10 mouse cellular contexts compared by ENCODE assay signal in genomic region chr2:122366706-122367105, GRCm38 (mm10). TPM values are rescaled to one million over a fixed set of nuclear protein-coding genes. Genes with fewer than 3 reads are reported as not detected.
A peak's percentile ranks its signal among the peaks of the same experiment; 100 is the strongest.
DNase-seq lines count a peak whose midpoint lies in the region; ATAC-seq lines count a peak whose summit lies in the region.
"Had no signal": no experiment of that assay in that cellular context is flagged by ENCODE, and none has a peak within 500 bp of the region (broad histone marks: within the 10 kb centered on the region; RNA-seq: fewer than 3 reads in every experiment).

No protein-coding gene starts in this region.

- WGBS in heart, embryonic 13.5 days, result 41% methylated on average over 5 of the region's 5 CpGs
- 22% methylated on average over 5 of the region's 5 CpGs for WGBS in embryonic facial prominence, embryonic 14.5 days
- 40% methylated on average over 5 of the region's 5 CpGs for WGBS in limb, embryonic 15.5 days

- peaks cover 14% of the 10 kb centered on the region for H3K36me3 ChIP-seq in heart, embryonic 13.5 days
- H3K36me3 ChIP-seq in embryonic facial prominence, embryonic 14.5 days (ENCODE audit: control insufficient read depth, insufficient read depth, low read length), result peaks cover 12% of the 10 kb centered on the region; the same call in 1 of the 2 replicates
- H3K36me3 ChIP-seq in limb, embryonic 15.5 days, result peaks cover 12% of the 10 kb centered on the region

- H3K27me3 ChIP-seq in heart, embryonic 13.5 days (replicated peaks), result peaks cover 19% of the 10 kb centered on the region
- no peaks in the 10 kb centered on the region for H3K27me3 ChIP-seq in embryonic facial prominence, embryonic 14.5 days (replicated peaks; ENCODE audit: control insufficient read depth, insufficient read depth, low read length)
- H3K27me3 ChIP-seq in limb, embryonic 15.5 days, result 0 out of 2 replicates have a peak, but pooled peaks cover 4% of the 10 kb centered on the region

- H3K4me1 ChIP-seq in heart, embryonic 13.5 days, result peaks cover 42% of the 10 kb centered on the region
- peaks cover 15% of the 10 kb centered on the region for H3K4me1 ChIP-seq in embryonic facial prominence, embryonic 14.5 days (ENCODE audit: control insufficient read depth, insufficient read depth, low read length)
- peaks cover 38% of the 10 kb centered on the region for H3K4me1 ChIP-seq in limb, embryonic 15.5 days

- H3K9me3 ChIP-seq in heart, embryonic 13.5 days, result 0 out of 2 replicates have a peak, but pooled peaks cover 2% of the 10 kb centered on the region
- H3K9me3 ChIP-seq in embryonic facial prominence, embryonic 14.5 days (ENCODE audit: control insufficient read depth, low read length), result no peaks in the 10 kb centered on the region
- H3K9me3 ChIP-seq in limb, embryonic 15.5 days, result no peaks in the 10 kb centered on the region

- DNase-seq in heart, adult 8-10 months (ENCODE audit: low spot score), result no peak
- DNase-seq in brain, adult 2 months (ENCODE audit: low read depth, low spot score), result peak; percentile 81
- no peak for DNase-seq in embryonic facial prominence, embryonic 14.5 days (ENCODE audit: low spot score)
- no peak for DNase-seq in gastrocnemius, postnatal 4 days (ENCODE audit: low spot score in 2 of 2)
- no peak for DNase-seq in adrenal gland, postnatal 36 days
- DNase-seq in frontal cortex, postnatal 10 days (ENCODE audit: low spot score in 2 of 2), result no peak
- DNase-seq: gastrocnemius, adult 2 months; lung, postnatal 4 days had no signal

- no peak for ATAC-seq in heart, embryonic 13.5 days (ENCODE audit: extremely low read depth, insufficient number of reproducible peaks, low FRiP score, low TSS enrichment)
- ATAC-seq in embryonic facial prominence, embryonic 14.5 days (ENCODE audit: low read depth), result no peak
- no peak for ATAC-seq in limb, embryonic 15.5 days (ENCODE audit: insufficient number of reproducible peaks, low FRiP score, low TSS enrichment, low read depth)

- no peak overlapping the region for H3K27ac ChIP-seq in heart, embryonic 13.5 days (replicated peaks)
- H3K27ac ChIP-seq in embryonic facial prominence, embryonic 14.5 days (replicated peaks; ENCODE audit: low read depth, low read length), result no peak overlapping the region
- no peak overlapping the region for H3K27ac ChIP-seq in limb, embryonic 15.5 days
- H3K27ac ChIP-seq: gastrocnemius, adult 2 months had no signal

- H3K4me2 ChIP-seq in heart, embryonic 13.5 days, result peak overlapping the region; percentile 87
- peak overlapping the region; percentile 84; the same call in 1 of the 2 replicates for H3K4me2 ChIP-seq in embryonic facial prominence, embryonic 14.5 days (ENCODE audit: low read depth, low read length)
- peak overlapping the region; percentile 80; the same call in 1 of the 2 replicates for H3K4me2 ChIP-seq in limb, embryonic 15.5 days

- H3K4me3 ChIP-seq in heart, embryonic 13.5 days, result peak overlapping the region; percentile 82
- peak overlapping the region; percentile 84; the same call in 1 of the 2 replicates for H3K4me3 ChIP-seq in embryonic facial prominence, embryonic 14.5 days (ENCODE audit: low read depth, low read length)
- peak overlapping the region; percentile 8; the same call in 1 of the 2 replicates for H3K4me3 ChIP-seq in limb, embryonic 15.5 days

- peak overlapping the region; percentile 44; the same call in 1 of the 2 replicates for H3K9ac ChIP-seq in heart, embryonic 13.5 days
- peak overlapping the region; percentile 90; the same call in 1 of the 2 replicates for H3K9ac ChIP-seq in embryonic facial prominence, embryonic 14.5 days (ENCODE audit: low read depth, low read length)
- H3K9ac ChIP-seq in limb, embryonic 15.5 days, result 0 out of 2 replicates have a peak overlapping the region, but pooled peaks have one; percentile 15

RNA-seq across cellular contexts. Expression of gene Shf, which starts 2.3 kb away (rescaled TPM):
- 1.8 and 2.3 TPM in 2 replicates for polyA plus RNA-seq in heart, embryonic 13.5 days (2015; fragmentation: Nextera tagmentation; extraction: Ambion mirVana)
- 1 to 10 TPM; 4.4 to 7.3 (median 5.7) TPM for total RNA-seq in heart, adult 8-10 months (2022)
- 5.5 and 6.4 TPM in 2 replicates for polyA plus RNA-seq in embryonic facial prominence, embryonic 14.5 days (2014; fragmentation: Nextera tagmentation; extraction: Ambion mirVana)
- polyA plus RNA-seq in limb, embryonic 15.5 days (2015; fragmentation: Nextera tagmentation; extraction: Ambion mirVana), result 3.5 and 4.3 TPM in 2 replicates
- total RNA-seq in gastrocnemius, postnatal 4 days (2021), result 10 to 100 TPM; 11.9 to 12.2 TPM
- 1 to 10 TPM; 9.3 to 9.4 TPM for total RNA-seq in adrenal gland, postnatal 36 days (2021)

RNA-seq across cellular contexts. Expression of gene Duox1, which starts 51.2 kb away (rescaled TPM):
- polyA plus RNA-seq in heart, embryonic 13.5 days (2015; fragmentation: Nextera tagmentation; extraction: Ambion mirVana), result 0.03 TPM in 1 of 2 replicates, not detected in the other
- total RNA-seq in heart, adult 8-10 months (2022), result under 1 TPM in 3 of 4 experiments, not detected in 1; 0.20 to 0.28 (median 0.27) TPM
- polyA plus RNA-seq in embryonic facial prominence, embryonic 14.5 days (2014; fragmentation: Nextera tagmentation; extraction: Ambion mirVana), result 0.34 and 0.67 TPM in 2 replicates
- 2.5 and 2.7 TPM in 2 replicates for polyA plus RNA-seq in limb, embryonic 15.5 days (2015; fragmentation: Nextera tagmentation; extraction: Ambion mirVana)
- total RNA-seq in gastrocnemius, postnatal 4 days (2021), result under 1 TPM; 0.37 to 0.49 TPM
- total RNA-seq in adrenal gland, postnatal 36 days (2021), result under 1 TPM; 0.10 to 0.13 TPM

RNA-seq across cellular contexts. Expression of gene Duoxa1, which starts 53.2 kb away (rescaled TPM):
- 0.09 TPM in 1 of 2 replicates, not detected in the other for polyA plus RNA-seq in heart, embryonic 13.5 days (2015; fragmentation: Nextera tagmentation; extraction: Ambion mirVana)
- total RNA-seq in heart, adult 8-10 months (2022), result under 1 TPM in 3 of 4 experiments, not detected in 1; 0.14 to 0.37 (median 0.34) TPM
- 3.6 and 4.2 TPM in 2 replicates for polyA plus RNA-seq in embryonic facial prominence, embryonic 14.5 days (2014; fragmentation: Nextera tagmentation; extraction: Ambion mirVana)
- polyA plus RNA-seq in limb, embryonic 15.5 days (2015; fragmentation: Nextera tagmentation; extraction: Ambion mirVana), result 12.4 and 14.5 TPM in 2 replicates
- 1 to 10 TPM; 1.2 TPM for total RNA-seq in gastrocnemius, postnatal 4 days (2021)
- total RNA-seq in adrenal gland, postnatal 36 days (2021), result not detected

RNA-seq across cellular contexts. Expression of gene Slc28a2, which starts 59.6 kb away (rescaled TPM):
- polyA plus RNA-seq in heart, embryonic 13.5 days (2015; fragmentation: Nextera tagmentation; extraction: Ambion mirVana), result 0.17 and 0.48 TPM in 2 replicates
- total RNA-seq in heart, adult 8-10 months (2022), result 10 to 100 TPM; 16.0 to 22.8 (median 19.8) TPM
- 1.0 and 1.2 TPM in 2 replicates for polyA plus RNA-seq in embryonic facial prominence, embryonic 14.5 days (2014; fragmentation: Nextera tagmentation; extraction: Ambion mirVana)
- 0.73 and 1.5 TPM in 2 replicates for polyA plus RNA-seq in limb, embryonic 15.5 days (2015; fragmentation: Nextera tagmentation; extraction: Ambion mirVana)
- total RNA-seq in gastrocnemius, postnatal 4 days (2021), result 1 to 10 TPM; 6.7 to 8.3 TPM
- total RNA-seq in adrenal gland, postnatal 36 days (2021), result 1 to 10 TPM; 3.0 to 3.5 TPM

Comparison
In these comparisons a context has a peak if more than half of its experiments do, and no peak if none do; other contexts are left out.
1. H3K4me3 ChIP-seq: peak in every context shown above with its lines; median percentile 84 in embryonic facial prominence, embryonic 14.5 days; 82 in heart, embryonic 13.5 days; 8 in limb, embryonic 15.5 days.
2. H3K9ac ChIP-seq: peak in every context shown above with its lines; median percentile 90 in embryonic facial prominence, embryonic 14.5 days; 44 in heart, embryonic 13.5 days; 15 in limb, embryonic 15.5 days.